Comparison of ENCODE assay signal across 27 mouse cellular contexts in genomic region chr19:51074762-51075161, GRCm38 (mm10).
DNase-seq lines count a peak whose midpoint lies in the region; ATAC-seq and TF ChIP-seq lines count a peak whose summit lies in the region.
"Had no signal": no experiment of that assay in that cellular context is flagged by ENCODE, and none has a peak within 500 bp of the region (broad histone marks: within the 10 kb centered on the region; RNA-seq: fewer than 3 reads in every experiment).

No protein-coding gene starts in this region.

- no peaks in the 10 kb centered on the region for H3K4me1 ChIP-seq in forebrain, embryonic 13.5 days
- H3K4me1 ChIP-seq in forebrain, embryonic 10.5 days, result no peaks in the 10 kb centered on the region
- no peaks in the 10 kb centered on the region for H3K4me1 ChIP-seq in lung, postnatal 0 days (ENCODE audit: insufficient read depth, low read depth, low read length)
- H3K4me1 ChIP-seq: embryonic facial prominence, embryonic 12.5 days; heart, embryonic 12.5 days; neural tube, embryonic 13.5 days had no signal

- H3K4me3 ChIP-seq in forebrain, embryonic 13.5 days, result no peak overlapping the region
- no peak overlapping the region for H3K4me3 ChIP-seq in forebrain, embryonic 10.5 days
- H3K4me3 ChIP-seq in lung, postnatal 0 days (ENCODE audit: low read depth, low read length), result no peak overlapping the region
- H3K4me3 ChIP-seq: embryonic facial prominence, embryonic 12.5 days; heart, adult 2 months; heart, embryonic 12.5 days; neural tube, embryonic 13.5 days had no signal

- no peaks in the 10 kb centered on the region for H3K9me3 ChIP-seq in forebrain, embryonic 13.5 days (replicated peaks)
- H3K9me3 ChIP-seq in forebrain, embryonic 10.5 days, result no peaks in the 10 kb centered on the region
- no peaks in the 10 kb centered on the region for H3K9me3 ChIP-seq in lung, postnatal 0 days (ENCODE audit: low read length)
- H3K9me3 ChIP-seq: embryonic facial prominence, embryonic 12.5 days; heart, embryonic 12.5 days; neural tube, embryonic 13.5 days had no signal

- WGBS in forebrain, embryonic 13.5 days, result 71% methylated on average over 4 of the region's 4 CpGs
- WGBS in forebrain, embryonic 10.5 days, result 88% methylated on average over 4 of the region's 4 CpGs
- 40% methylated on average over 4 of the region's 4 CpGs for WGBS in lung, postnatal 0 days

- no peak overlapping the region for H3K4me2 ChIP-seq in forebrain, embryonic 13.5 days
- H3K4me2 ChIP-seq in lung, postnatal 0 days (replicated peaks; ENCODE audit: low read depth, low read length), result no peak overlapping the region
- H3K4me2 ChIP-seq: embryonic facial prominence, embryonic 12.5 days; heart, embryonic 12.5 days; hindbrain, embryonic 14.5 days; midbrain, embryonic 11.5 days; neural tube, embryonic 13.5 days had no signal

- no peak for TF ChIP-seq EP300 in lung, postnatal 0 days (IDR thresholded peaks at IDR 0.05)

- H3K36me3 ChIP-seq in forebrain, embryonic 13.5 days (ENCODE audit: poor library complexity, severe bottlenecking), result no peaks in the 10 kb centered on the region
- H3K36me3 ChIP-seq in forebrain, embryonic 10.5 days (replicated peaks), result no peaks in the 10 kb centered on the region
- no peaks in the 10 kb centered on the region for H3K36me3 ChIP-seq in lung, postnatal 0 days (ENCODE audit: insufficient read depth, low read length)
- H3K36me3 ChIP-seq: embryonic facial prominence, embryonic 12.5 days; heart, embryonic 12.5 days; neural tube, embryonic 13.5 days had no signal

- no peaks in the 10 kb centered on the region for H3K27me3 ChIP-seq in forebrain, embryonic 13.5 days
- no peaks in the 10 kb centered on the region for H3K27me3 ChIP-seq in forebrain, embryonic 10.5 days (ENCODE audit: poor library complexity, severe bottlenecking)
- H3K27me3 ChIP-seq in lung, postnatal 0 days (replicated peaks; ENCODE audit: insufficient read depth, low read length), result no peaks in the 10 kb centered on the region
- H3K27me3 ChIP-seq: embryonic facial prominence, embryonic 12.5 days; heart, embryonic 12.5 days; neural tube, embryonic 13.5 days had no signal

- DNase-seq in forebrain, embryonic 10.5 days (ENCODE audit: extremely low spot score, low spot score), result no peak
- peak; percentile 8 to 16 for DNase-seq in layer of hippocampus, postnatal 10 days (ENCODE audit: low spot score in 2 of 2)
- DNase-seq in layer of hippocampus, postnatal 36 days, result no peak
- DNase-seq in lung, postnatal 4 days, result peak; percentile 5 to 26
- no peak for DNase-seq in lung, postnatal 0 days (ENCODE audit: low spot score)
- DNase-seq in kidney, postnatal 4 days, result no peak
- DNase-seq: adrenal gland, adult 2 months; adrenal gland, postnatal 36 days; B cell, adult 2 months; embryo, embryonic 11 days; heart, adult 2 months; heart, postnatal 4 days; kidney, adult 11 months; kidney, postnatal 14 days; liver; lung, postnatal 10 days; right cerebral cortex, postnatal 14 days; thymus, postnatal 4 days had no signal

- peak; percentile 65; the same call in 1 of the 2 replicates for ATAC-seq in forebrain, embryonic 13.5 days
- no peak for ATAC-seq in lung, postnatal 0 days
- ATAC-seq: activated CD4-positive, CD25-positive, alpha-beta regulatory T cell, adult 4 months; inflammation-experienced regulatory T-cells, adult 6 months had no signal

- TF ChIP-seq CTCF in lung, postnatal 0 days (IDR thresholded peaks at IDR 0.05), result no peak

- no peak overlapping the region for H3K27ac ChIP-seq in forebrain, embryonic 13.5 days
- no peak overlapping the region for H3K27ac ChIP-seq in forebrain, embryonic 10.5 days
- H3K27ac ChIP-seq in lung, postnatal 0 days (ENCODE audit: low read length), result no peak overlapping the region
- H3K27ac ChIP-seq: embryonic facial prominence, embryonic 12.5 days; heart, adult 2 months; hindbrain, embryonic 14.5 days; liver, embryonic 14.5 days; neural tube, embryonic 13.5 days had no signal

- no peak overlapping the region for H3K9ac ChIP-seq in forebrain, embryonic 13.5 days
- H3K9ac ChIP-seq in lung, postnatal 0 days (replicated peaks; ENCODE audit: low read depth), result no peak overlapping the region
- H3K9ac ChIP-seq: embryonic facial prominence, embryonic 12.5 days; heart, embryonic 12.5 days; hindbrain, embryonic 14.5 days; liver, embryonic 14.5 days; neural tube, embryonic 13.5 days had no signal

Comparison
In these comparisons a context has a peak if more than half of its experiments do, and no peak if none do; other contexts are left out.
1. DNase-seq: peak in layer of hippocampus, postnatal 10 days (2 of 2) and lung, postnatal 4 days (2 of 2); none in forebrain, embryonic 10.5 days (single experiment), layer of hippocampus, postnatal 36 days (0 of 2), lung, postnatal 0 days (single experiment) and kidney, postnatal 4 days (0 of 2).